Mouse (Mus musculus): Measurements from ENCODE around the gene Tmem52b. TPM values are rescaled to one million over a fixed set of nuclear protein-coding genes. Genes with fewer than 3 reads are reported as not detected.
A peak's percentile ranks its signal among the peaks of the same experiment; 100 is the strongest.

Tmem52b gene
- polyA plus RNA-seq, 1 experiment from 2014 or later = not detected

DNA sequence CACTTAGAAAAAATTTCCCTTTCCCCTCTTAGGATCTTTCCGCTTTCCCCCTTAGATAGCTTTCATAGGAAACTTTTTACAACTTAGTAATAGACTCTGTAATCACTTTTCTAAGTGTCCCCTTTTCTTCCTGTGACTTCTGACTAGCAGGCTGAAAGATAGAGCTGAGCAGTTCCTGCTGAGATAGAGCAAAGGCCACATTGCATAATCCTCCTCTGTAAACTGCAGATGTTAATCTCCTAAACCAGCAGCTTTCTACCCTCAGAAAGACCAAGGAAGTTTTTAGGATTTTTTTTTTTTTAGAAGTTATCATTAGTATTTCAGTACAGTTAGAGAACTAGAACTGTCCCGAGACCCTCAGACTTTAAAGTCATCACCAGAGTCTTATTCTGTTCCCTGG, 8.9 kb upstream of the Tmem52b start:
- Histone ChIP-seq H3K9me3 (replicated peaks; ENCODE audit: control insufficient read depth, low read length) (0 out of 2 replicates have a peak, but pooled peaks cover 2% of the 10 kb centered on the region), H3K27ac (ENCODE audit: low read depth, low read length) (no peak overlapping the region), H3K4me3 (ENCODE audit: low read depth, low read length) (no peak overlapping the region), H3K27me3 (replicated peaks; ENCODE audit: control insufficient read depth, insufficient read depth, low read length) (no peaks in the 10 kb centered on the region), H3K4me1 (ENCODE audit: control insufficient read depth, insufficient read depth, low read length) (no peaks in the 10 kb centered on the region), H3K4me2 (ENCODE audit: low read length) (no peak overlapping the region), H3K36me3 (ENCODE audit: control insufficient read depth, insufficient read depth, low read length) (no peaks in the 10 kb centered on the region), H3K9ac (ENCODE audit: low read length) (no peak overlapping the region)
- WGBS = 86% methylated on average over 2 of the region's 2 CpGs
- DNase-seq (ENCODE audit: low spot score) (no peak), ATAC-seq (no peak)

DNA sequence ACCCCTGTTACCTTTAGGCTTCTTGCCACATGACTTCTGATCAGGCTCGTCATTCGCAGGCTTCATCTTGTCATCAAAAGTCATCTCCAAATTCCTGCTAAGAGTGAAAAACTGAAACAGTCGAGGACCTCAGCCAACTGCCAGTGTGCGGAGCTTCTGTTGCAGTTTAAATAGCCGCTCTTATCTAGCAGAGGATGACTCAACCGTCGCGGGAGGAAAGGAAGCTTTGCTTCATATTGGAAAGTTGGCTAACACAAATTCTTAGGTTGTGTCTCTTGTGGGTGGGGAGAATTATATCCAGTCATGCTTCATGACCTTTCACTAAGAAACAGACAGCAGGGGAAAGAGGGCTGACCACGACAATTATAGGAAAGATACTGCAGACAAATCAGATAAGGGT, 5.3 kb upstream of the Tmem52b start, which contains the start of gene Olr1:
Olr1 (minus strand) TSS at position 142 of the 400 bp plus-strand sequence.
- Histone ChIP-seq H3K4me1 (ENCODE audit: control insufficient read depth, insufficient read depth, low read length) (no peaks in the 10 kb centered on the region), H3K4me3 (ENCODE audit: low read depth, low read length) (no peak within 1 kb of the TSS), H3K36me3 (ENCODE audit: control insufficient read depth, insufficient read depth, low read length) (no peaks in the 10 kb centered on the region), H3K27me3 (replicated peaks; ENCODE audit: control insufficient read depth, insufficient read depth, low read length) (no peaks in the 10 kb centered on the region), H3K4me2 (ENCODE audit: low read length) (no peak within 1 kb of the TSS), H3K9me3 (replicated peaks; ENCODE audit: control insufficient read depth, low read length) (0 out of 2 replicates have a peak, but pooled peaks cover 2% of the 10 kb centered on the region), H3K27ac (ENCODE audit: low read depth, low read length) (no peak within 1 kb of the TSS), H3K9ac (ENCODE audit: low read length) (no peak within 1 kb of the TSS)
- no peak for DNase-seq (ENCODE audit: low spot score)
- 92% methylated on average over 9 of the region's 9 CpGs for WGBS
- ATAC-seq = no peak

DNA sequence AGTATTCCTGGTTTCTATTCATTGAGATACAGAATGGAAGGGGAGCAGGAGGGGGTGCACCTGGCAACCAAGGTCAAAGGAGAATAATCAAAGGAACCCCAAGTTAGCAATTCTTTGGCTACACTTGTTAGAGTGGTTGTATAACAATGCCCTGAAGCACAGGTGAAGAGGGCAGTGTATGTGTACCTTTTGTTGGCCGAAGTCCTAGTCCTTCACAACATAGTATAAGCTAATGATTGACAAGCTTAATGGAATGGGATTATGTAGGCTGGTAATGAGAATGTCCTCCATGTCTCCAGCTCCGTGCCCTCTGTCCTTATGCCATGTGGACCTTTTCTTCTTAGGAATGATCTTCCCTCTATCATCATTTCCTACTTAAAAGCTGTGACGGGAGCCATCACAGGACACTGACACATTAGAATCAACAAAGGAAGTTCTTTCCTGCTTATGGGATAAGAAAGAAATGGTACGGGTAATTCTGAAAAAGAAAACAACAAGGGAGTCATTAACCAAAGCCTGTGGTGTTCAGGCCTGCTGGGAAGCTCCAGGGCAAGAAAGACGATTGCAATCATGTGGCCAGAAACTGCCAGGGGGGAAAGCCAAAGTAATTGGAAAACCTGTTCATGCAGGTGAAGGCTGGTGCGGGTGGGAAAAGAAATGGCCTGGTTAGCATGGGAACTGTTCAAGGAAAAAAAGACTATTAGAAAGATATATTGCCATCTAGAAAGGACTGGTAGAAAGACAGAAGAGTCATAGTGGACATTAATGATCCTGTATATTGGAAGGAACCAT, 2.0 kb upstream of the Tmem52b start:
- H3K4me1 ChIP-seq (ENCODE audit: control insufficient read depth, insufficient read depth, low read length) = no peaks in the 10 kb centered on the region
- H3K9ac ChIP-seq (ENCODE audit: low read length) = no peak overlapping the region
- no peaks in the 10 kb centered on the region for H3K27me3 ChIP-seq (replicated peaks; ENCODE audit: control insufficient read depth, insufficient read depth, low read length)
- no peak overlapping the region for H3K4me2 ChIP-seq (ENCODE audit: low read length)
- 69% methylated on average over 6 of the region's 6 CpGs for WGBS
- no peak for ATAC-seq
- no peak overlapping the region for H3K27ac ChIP-seq (ENCODE audit: low read depth, low read length)
- no peak for DNase-seq (ENCODE audit: low spot score)
- H3K9me3 ChIP-seq (replicated peaks; ENCODE audit: control insufficient read depth, low read length) = no peaks in the 10 kb centered on the region
- no peaks in the 10 kb centered on the region for H3K36me3 ChIP-seq (ENCODE audit: control insufficient read depth, insufficient read depth, low read length)
- no peak overlapping the region for H3K4me3 ChIP-seq (ENCODE audit: low read depth, low read length)

DNA sequence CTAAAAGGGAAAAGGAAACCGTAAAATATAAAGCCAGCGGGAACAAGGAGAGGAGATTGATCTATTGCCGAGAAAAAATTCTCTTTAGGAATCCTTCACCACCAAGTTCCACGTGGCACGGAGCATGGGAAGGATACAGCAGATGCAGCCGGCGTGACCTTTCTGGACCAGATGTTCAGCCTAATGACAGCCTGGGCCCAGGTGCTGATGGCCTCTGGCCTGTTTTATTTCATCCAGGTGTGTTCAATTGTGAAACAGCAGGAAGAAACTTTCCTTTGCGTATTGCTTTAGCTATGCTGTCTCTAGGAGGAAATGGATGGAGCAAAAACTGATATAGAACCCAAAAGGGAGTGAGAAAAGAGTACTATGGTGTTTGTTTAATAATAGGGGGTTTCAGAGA, 513 bp downstream of the Tmem52b start:
- no peak for DNase-seq (ENCODE audit: low spot score)
- Histone ChIP-seq H3K27me3 (replicated peaks; ENCODE audit: control insufficient read depth, insufficient read depth, low read length) (no peaks in the 10 kb centered on the region), H3K9ac (ENCODE audit: low read length) (no peak overlapping the region), H3K4me3 (ENCODE audit: low read depth, low read length) (no peak overlapping the region), H3K4me1 (ENCODE audit: control insufficient read depth, insufficient read depth, low read length) (no peaks in the 10 kb centered on the region), H3K27ac (ENCODE audit: low read depth, low read length) (no peak overlapping the region), H3K36me3 (ENCODE audit: control insufficient read depth, insufficient read depth, low read length) (no peaks in the 10 kb centered on the region), H3K9me3 (replicated peaks; ENCODE audit: control insufficient read depth, low read length) (no peaks in the 10 kb centered on the region), H3K4me2 (ENCODE audit: low read length) (no peak overlapping the region)
- ATAC-seq = no peak
- 90% methylated on average over 8 of the region's 8 CpGs for WGBS

DNA sequence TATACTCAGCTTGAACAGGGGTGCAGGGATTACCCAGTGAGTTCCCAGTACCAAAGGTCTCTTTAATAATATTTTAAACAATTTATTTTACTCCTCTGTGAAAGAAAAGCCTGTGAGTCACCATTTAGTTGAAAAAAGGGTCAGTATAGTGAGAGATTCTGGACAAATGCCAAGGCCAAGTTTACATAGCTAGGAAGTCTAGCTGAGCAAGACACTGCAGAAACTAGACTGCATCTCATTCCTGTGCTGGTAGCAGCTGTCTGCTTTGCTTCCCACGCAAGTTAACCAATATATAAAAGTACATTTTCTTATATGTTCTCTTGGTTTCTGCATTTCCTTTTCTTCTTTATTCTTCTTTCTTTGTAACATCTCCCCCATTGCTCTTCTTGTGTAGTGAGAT, 1.1 kb downstream of the Tmem52b start:
- Histone ChIP-seq H3K9me3 (replicated peaks; ENCODE audit: control insufficient read depth, low read length) (no peaks in the 10 kb centered on the region), H3K4me1 (ENCODE audit: control insufficient read depth, insufficient read depth, low read length) (no peaks in the 10 kb centered on the region), H3K27ac (ENCODE audit: low read depth, low read length) (no peak overlapping the region), H3K4me2 (ENCODE audit: low read length) (no peak overlapping the region), H3K27me3 (replicated peaks; ENCODE audit: control insufficient read depth, insufficient read depth, low read length) (no peaks in the 10 kb centered on the region), H3K36me3 (ENCODE audit: control insufficient read depth, insufficient read depth, low read length) (no peaks in the 10 kb centered on the region), H3K4me3 (ENCODE audit: low read depth, low read length) (no peak overlapping the region), H3K9ac (ENCODE audit: low read length) (no peak overlapping the region)
- ATAC-seq = no peak
- peak; percentile 44 for DNase-seq (ENCODE audit: low spot score)
- WGBS = 72% methylated on average over 1 of the region's 1 CpGs

DNA sequence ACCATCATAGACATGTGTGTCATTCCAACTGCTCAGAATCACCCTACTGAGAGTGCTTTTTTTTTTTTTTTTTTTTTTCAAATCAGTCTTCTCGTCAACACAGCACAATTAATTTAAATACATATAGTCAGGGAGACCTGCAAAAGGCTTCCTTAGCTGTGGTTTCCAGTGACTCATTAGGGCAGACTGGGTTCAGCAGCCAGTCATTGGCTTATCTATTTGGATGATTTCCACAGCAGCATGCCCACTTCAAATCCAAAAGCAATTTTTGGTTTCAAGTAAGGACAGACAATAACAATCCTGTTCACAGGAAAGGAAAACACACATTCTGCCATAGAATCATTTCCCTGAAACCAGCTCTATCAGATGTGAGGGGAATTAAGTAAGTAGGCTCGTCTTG, 2.0 kb downstream of the Tmem52b start:
- H3K9me3 ChIP-seq (replicated peaks; ENCODE audit: control insufficient read depth, low read length) = no peaks in the 10 kb centered on the region
- ATAC-seq (no peak), DNase-seq (ENCODE audit: low spot score) (no peak)
- H3K4me1 ChIP-seq (ENCODE audit: control insufficient read depth, insufficient read depth, low read length) = no peaks in the 10 kb centered on the region
- H3K4me2 ChIP-seq (ENCODE audit: low read length) = no peak overlapping the region
- no peak overlapping the region for H3K9ac ChIP-seq (ENCODE audit: low read length)
- no peak overlapping the region for H3K4me3 ChIP-seq (ENCODE audit: low read depth, low read length)
- WGBS = 77% methylated on average over 2 of the region's 2 CpGs
- no peaks in the 10 kb centered on the region for H3K27me3 ChIP-seq (replicated peaks; ENCODE audit: control insufficient read depth, insufficient read depth, low read length)
- no peaks in the 10 kb centered on the region for H3K36me3 ChIP-seq (ENCODE audit: control insufficient read depth, insufficient read depth, low read length)
- no peak overlapping the region for H3K27ac ChIP-seq (ENCODE audit: low read depth, low read length)

DNA sequence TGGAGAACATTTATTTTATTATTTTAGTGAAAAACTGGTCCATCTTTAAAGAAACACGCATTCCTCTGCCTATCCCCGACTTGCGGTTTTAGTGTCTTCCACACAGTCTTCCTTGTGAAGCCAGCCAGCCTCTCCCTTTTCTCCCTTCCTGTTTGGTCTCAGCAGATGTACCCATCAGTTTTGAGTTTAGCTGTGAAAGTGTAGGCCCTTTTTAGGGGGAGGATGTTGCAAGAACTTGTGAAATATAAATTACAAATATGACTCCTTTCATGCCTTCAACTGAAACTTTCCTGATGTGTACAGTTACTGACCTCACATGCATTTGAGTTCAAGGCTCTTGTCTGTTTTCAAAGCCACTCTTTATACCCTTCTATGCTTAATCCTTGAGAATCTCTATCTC, 2.7 kb downstream of the Tmem52b start:
- Histone ChIP-seq H3K9me3 (replicated peaks; ENCODE audit: control insufficient read depth, low read length) (no peaks in the 10 kb centered on the region), H3K27me3 (replicated peaks; ENCODE audit: control insufficient read depth, insufficient read depth, low read length) (no peaks in the 10 kb centered on the region), H3K4me2 (ENCODE audit: low read length) (no peak overlapping the region), H3K9ac (ENCODE audit: low read length) (no peak overlapping the region), H3K36me3 (ENCODE audit: control insufficient read depth, insufficient read depth, low read length) (no peaks in the 10 kb centered on the region), H3K27ac (ENCODE audit: low read depth, low read length) (no peak overlapping the region), H3K4me3 (ENCODE audit: low read depth, low read length) (no peak overlapping the region), H3K4me1 (ENCODE audit: control insufficient read depth, insufficient read depth, low read length) (no peaks in the 10 kb centered on the region)
- ATAC-seq = no peak
- no peak for DNase-seq (ENCODE audit: low spot score)
- WGBS = 91% methylated on average over 3 of the region's 3 CpGs

DNA sequence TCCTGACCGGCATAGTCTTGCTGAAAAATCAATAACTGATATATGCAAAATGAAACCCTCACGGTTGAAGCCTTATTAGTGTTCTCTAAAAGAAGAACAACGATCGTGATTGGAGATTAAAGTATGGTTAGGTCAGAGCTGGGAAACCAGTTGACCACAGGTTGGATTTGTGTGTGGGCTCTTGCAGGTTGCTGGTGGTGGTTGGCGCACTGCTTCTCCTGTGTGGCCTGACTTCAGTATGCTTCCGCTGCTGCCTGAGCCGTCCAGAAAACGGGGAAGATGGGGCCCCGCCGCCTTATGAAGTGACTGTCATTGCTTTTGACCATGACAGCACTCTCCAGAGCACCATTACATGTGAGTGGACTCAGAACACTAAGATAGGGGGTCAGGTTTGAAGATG, 4.0 kb downstream of the Tmem52b start:
- H3K4me1 ChIP-seq (ENCODE audit: control insufficient read depth, insufficient read depth, low read length) = no peaks in the 10 kb centered on the region
- H3K36me3 ChIP-seq (ENCODE audit: control insufficient read depth, insufficient read depth, low read length) = no peaks in the 10 kb centered on the region
- WGBS = 94% methylated on average over 10 of the region's 10 CpGs
- DNase-seq (ENCODE audit: low spot score) (no peak), ATAC-seq (no peak)
- no peak overlapping the region for H3K4me2 ChIP-seq (ENCODE audit: low read length)
- H3K9me3 ChIP-seq (replicated peaks; ENCODE audit: control insufficient read depth, low read length) = no peaks in the 10 kb centered on the region
- no peaks in the 10 kb centered on the region for H3K27me3 ChIP-seq (replicated peaks; ENCODE audit: control insufficient read depth, insufficient read depth, low read length)
- H3K4me3 ChIP-seq (ENCODE audit: low read depth, low read length) = no peak overlapping the region
- H3K9ac ChIP-seq (ENCODE audit: low read length) = no peak overlapping the region
- no peak overlapping the region for H3K27ac ChIP-seq (ENCODE audit: low read depth, low read length)

DNA sequence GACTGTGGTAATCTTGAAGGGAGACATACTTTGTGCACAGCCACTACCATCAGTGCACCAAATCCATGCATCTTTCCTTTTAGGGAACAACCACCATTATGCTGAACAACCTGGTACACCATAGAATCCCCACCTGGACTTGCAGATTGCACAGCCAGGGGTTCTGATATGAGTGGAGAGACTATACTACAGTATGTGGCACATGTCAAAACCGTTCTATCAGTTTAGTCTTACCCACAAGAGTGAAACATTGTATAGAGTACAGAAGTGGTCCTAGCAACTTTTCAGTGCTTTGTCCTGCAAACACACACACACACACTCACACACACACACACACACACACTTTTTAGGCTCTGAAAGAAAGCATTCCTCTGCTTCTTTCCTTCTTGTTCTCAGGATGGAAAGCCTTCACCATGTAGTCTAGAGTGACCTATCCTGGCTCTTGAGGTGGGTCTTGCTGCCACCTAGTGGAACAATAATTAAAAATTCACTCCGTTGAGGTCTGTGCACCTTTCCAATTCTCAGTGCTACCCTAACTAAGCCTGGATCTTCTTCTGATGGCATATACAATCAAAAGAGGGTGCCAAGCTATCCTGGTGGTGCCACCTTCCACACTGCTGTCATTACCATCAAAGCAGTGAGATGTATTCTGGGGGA, 5.5 kb downstream of the Tmem52b start:
- H3K27me3 ChIP-seq (replicated peaks; ENCODE audit: control insufficient read depth, insufficient read depth, low read length) = no peaks in the 10 kb centered on the region
- no peak overlapping the region for H3K4me3 ChIP-seq (ENCODE audit: low read depth, low read length)
- ATAC-seq (peak; percentile 84), DNase-seq (ENCODE audit: low spot score) (peak; percentile 70)
- no peak overlapping the region for H3K4me2 ChIP-seq (ENCODE audit: low read length)
- no peak overlapping the region for H3K9ac ChIP-seq (ENCODE audit: low read length)
- 52% methylated on average over 2 of the region's 2 CpGs for WGBS
- H3K9me3 ChIP-seq (replicated peaks; ENCODE audit: control insufficient read depth, low read length) = no peaks in the 10 kb centered on the region
- no peaks in the 10 kb centered on the region for H3K4me1 ChIP-seq (ENCODE audit: control insufficient read depth, insufficient read depth, low read length)
- H3K36me3 ChIP-seq (ENCODE audit: control insufficient read depth, insufficient read depth, low read length) = no peaks in the 10 kb centered on the region
- H3K27ac ChIP-seq (ENCODE audit: low read depth, low read length) = no peak overlapping the region

Data from forebrain, embryonic 14.5 days (tissue).